Mouse (Mus musculus): Measurements from ENCODE around the gene Lrrc59. TPM values are rescaled to one million over a fixed set of nuclear protein-coding genes. Genes with fewer than 3 reads are reported as not detected.
"Not testable (repeated sequence)": the region's sequence is repeated elsewhere in the genome, so short reads cannot be mapped to it uniquely, and the experiment has no call there.

The Lrrc59 gene
- total RNA-seq, 2 experiments from 2014 or later, result 97.5 to 166 TPM

- ATAC-seq (replicated peaks; ENCODE audit: low FRiP score, low TSS enrichment, poor library complexity, severe bottlenecking), result no peak
Measured at GRCm38 (mm10) chr11:94682427-94682826, 52.9 kb downstream of the Lrrc59 start.

GRCm38 (mm10) chr11:94687178-94687577, 57.6 kb downstream of the Lrrc59 start:
- ATAC-seq (replicated peaks; ENCODE audit: low FRiP score, low TSS enrichment, poor library complexity, severe bottlenecking), result no peak

GRCm38 (mm10) chr11:94692502-94692901, 62.9 kb downstream of the Lrrc59 start:
- ATAC-seq (replicated peaks; ENCODE audit: low FRiP score, low TSS enrichment, poor library complexity, severe bottlenecking), result not testable (repeated sequence)

Other genes with a start within 250 kb of the Lrrc59 start
- gene Abcc3, start 236.8 kb upstream of the Lrrc59 start, total RNA-seq (2014; fragmentation: Nextera tagmentation), result not detected in 2 replicates
- gene Abcc3, start 236.8 kb upstream of the Lrrc59 start, total RNA-seq (2017), result 0.04 TPM in 1 of 2 replicates, not detected in the other
- gene Cacna1g, start 155.6 kb upstream of the Lrrc59 start, total RNA-seq (2014; fragmentation: Nextera tagmentation), result 0.35 and 1.9 TPM in 2 replicates
- 0.04 and 3.8 TPM in 2 replicates for gene Cacna1g, start 155.6 kb upstream of the Lrrc59 start, total RNA-seq (2017)
- not detected in 2 replicates for gene Spata20, start 143.6 kb upstream of the Lrrc59 start, total RNA-seq (2014; fragmentation: Nextera tagmentation)
- gene Spata20, start 143.6 kb upstream of the Lrrc59 start, total RNA-seq (2017), result not detected in 2 replicates
- gene Epn3, start 129.8 kb upstream of the Lrrc59 start, total RNA-seq (2014; fragmentation: Nextera tagmentation), result not detected in 2 replicates
- gene Epn3, start 129.8 kb upstream of the Lrrc59 start, total RNA-seq (2017), result not detected in 2 replicates
- not detected in 2 replicates for gene Mycbpap, start 108.0 kb upstream of the Lrrc59 start, total RNA-seq (2014; fragmentation: Nextera tagmentation)
- gene Mycbpap, start 108.0 kb upstream of the Lrrc59 start, total RNA-seq (2017), result not detected in 2 replicates
- gene Rsad1, start 80.5 kb upstream of the Lrrc59 start, total RNA-seq (2014; fragmentation: Nextera tagmentation), result 7.4 and 11.2 TPM in 2 replicates
- 6.8 and 8.6 TPM in 2 replicates for gene Rsad1, start 80.5 kb upstream of the Lrrc59 start, total RNA-seq (2017)
- gene Chad, start 64.7 kb upstream of the Lrrc59 start, total RNA-seq (2014; fragmentation: Nextera tagmentation), result 0.50 and 0.87 TPM in 2 replicates
- gene Chad, start 64.7 kb upstream of the Lrrc59 start, total RNA-seq (2017), result not detected in 2 replicates
- gene Acsf2, start 27.9 kb upstream of the Lrrc59 start, total RNA-seq (2014; fragmentation: Nextera tagmentation), result 6.9 and 10.6 TPM in 2 replicates
- 1.0 and 2.8 TPM in 2 replicates for gene Acsf2, start 27.9 kb upstream of the Lrrc59 start, total RNA-seq (2017)
- gene Mrpl27, start 24.0 kb downstream of the Lrrc59 start, total RNA-seq (2014; fragmentation: Nextera tagmentation), result 79.7 and 90.4 TPM in 2 replicates
- 31.7 and 45.3 TPM in 2 replicates for gene Mrpl27, start 24.0 kb downstream of the Lrrc59 start, total RNA-seq (2017)
- 22.8 and 22.9 TPM in 2 replicates for gene Eme1, start 24.2 kb downstream of the Lrrc59 start, total RNA-seq (2014; fragmentation: Nextera tagmentation)
- gene Eme1, start 24.2 kb downstream of the Lrrc59 start, total RNA-seq (2017), result 32.2 and 46.2 TPM in 2 replicates
- 4.8 and 5.2 TPM in 2 replicates for gene Xylt2, start 47.7 kb downstream of the Lrrc59 start, total RNA-seq (2014; fragmentation: Nextera tagmentation)
- gene Xylt2, start 47.7 kb downstream of the Lrrc59 start, total RNA-seq (2017), result 3.8 and 5.0 TPM in 2 replicates
- gene Gm11541, start 74.7 kb downstream of the Lrrc59 start, total RNA-seq (2014; fragmentation: Nextera tagmentation), result not detected in 2 replicates
- gene Gm11541, start 74.7 kb downstream of the Lrrc59 start, total RNA-seq (2017), result not detected in 2 replicates
- not detected in 2 replicates for gene Cdc34b, start 112.0 kb downstream of the Lrrc59 start, total RNA-seq (2014; fragmentation: Nextera tagmentation)
- 0.53 TPM in 1 of 2 replicates, not detected in the other for gene Cdc34b, start 112.0 kb downstream of the Lrrc59 start, total RNA-seq (2017)
- not detected in 2 replicates for gene Tmem92, start 152.9 kb downstream of the Lrrc59 start, total RNA-seq (2014; fragmentation: Nextera tagmentation)
- not detected in 2 replicates for gene Tmem92, start 152.9 kb downstream of the Lrrc59 start, total RNA-seq (2017)

Data from megakaryocyte-erythroid progenitor cell, adult 5-6 weeks (primary cell).